Mouse (Mus musculus) forebrain, embryonic 14.5 days (tissue): Measurements from ENCODE around the gene S100a6. TPM values are rescaled to one million over a fixed set of nuclear protein-coding genes. Genes with fewer than 3 reads are reported as not detected.

ENCODE experiments used
- ATAC-seq: fragments of 200-750 bp; cut with Nextera tagmentation; 2 replicates; pipeline ENCODE4 v1.8.0; 2017; ENCODE audit warnings: mild to moderate bottlenecking, moderate library complexity
- DNase-seq: peaks from one replicate; pipeline ENCODE4 v3.0.0-alpha.2; 2015; ENCODE audit warnings: low spot score
- H3K27ac ChIP-seq: fragments of 300-500 bp; sonication (generic); 2 replicates; pipeline ENCODE4 v1.5.1; 2014; ENCODE audit warnings: low read depth, mild to moderate bottlenecking, control low read depth, low read length, moderate library complexity
- H3K27me3 ChIP-seq: fragments of 300-500 bp; sonication (generic); replicated peaks from 2 replicates; pipeline ENCODE4 v1.6.1; 2014; ENCODE audit warnings: low read length, control low read depth, mixed read lengths; ENCODE audit not compliant: control insufficient read depth, insufficient read depth
- H3K36me3 ChIP-seq: fragments of 300-500 bp; sonication (generic); 2 replicates; pipeline ENCODE4 v1.6.1; 2014; ENCODE audit warnings: low read length, control low read depth; ENCODE audit not compliant: control insufficient read depth, insufficient read depth
- H3K4me1 ChIP-seq: fragments of 300-500 bp; sonication (generic); 2 replicates; pipeline ENCODE4 v1.6.1; 2014; ENCODE audit warnings: antibody characterized with exemption, low read length, control low read depth; ENCODE audit not compliant: control insufficient read depth, insufficient read depth
- H3K4me2 ChIP-seq: fragments of 300-500 bp; sonication (generic); 2 replicates; pipeline ENCODE4 v1.6.1; 2014; ENCODE audit warnings: mild to moderate bottlenecking, control low read depth, low read length
- H3K4me3 ChIP-seq: fragments of 300-500 bp; sonication (generic); 2 replicates; pipeline ENCODE4 v1.5.1; 2014; ENCODE audit warnings: low read depth, low read length, control low read depth
- H3K9ac ChIP-seq: fragments of 300-500 bp; sonication (generic); 2 replicates; pipeline ENCODE4 v1.6.1; 2014; ENCODE audit warnings: mild to moderate bottlenecking, low read length, control low read depth, moderate library complexity
- H3K9me3 ChIP-seq: fragments of 300-500 bp; sonication (generic); replicated peaks from 2 replicates; pipeline ENCODE4 v1.6.1; 2016; ENCODE audit warnings: low read length, control low read depth, mixed read lengths; ENCODE audit not compliant: control insufficient read depth
- WGBS: fragments of 180-500 bp; shearing (Covaris S2); extraction: QIAGEN DNeasy Blood & Tissue Kit; methylation state at CpG from one replicate; pipeline ENCODE4 v1.1.7; 2014; 5-methylcytosine and 5-hydroxymethylcytosine counted together
- polyA plus RNA-seq: library from polyadenylated mRNA; unstranded; fragments of >200 nt; fragmentation: Nextera tagmentation; extraction: Ambion mirVana; gene quantifications from 2 replicates; pipeline ENCODE4 v1.2.1, GENCODE M21; 2014

The S100a6 gene
- polyA plus RNA-seq, 1 experiment from 2014 or later: 22.8 TPM

DNA sequence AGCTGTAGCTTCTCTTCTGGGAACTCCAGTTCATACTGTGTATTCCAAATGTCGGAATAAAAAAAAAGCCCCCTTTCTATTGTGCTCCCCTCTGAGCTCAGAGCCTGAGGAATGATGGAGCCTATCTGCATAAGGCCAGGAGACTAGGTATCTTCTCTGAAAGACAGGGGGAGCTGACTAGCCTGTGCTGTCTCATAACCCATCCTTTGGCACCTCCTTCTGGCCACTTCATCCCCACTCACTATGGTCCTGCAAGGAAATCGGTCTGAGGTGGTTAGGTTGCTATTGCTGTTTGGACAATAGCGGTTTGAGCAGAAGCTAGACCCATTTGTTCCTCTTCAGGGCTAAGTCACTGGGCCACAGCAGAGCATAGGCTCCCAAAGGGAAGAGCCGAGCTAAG, 15.1 kb downstream of the S100a6 start:
- Histone ChIP-seq H3K9me3 (no peaks in the 10 kb centered on the region), H3K36me3 (no peaks in the 10 kb centered on the region), H3K27ac (no peak overlapping the region), H3K9ac (no peak overlapping the region), H3K4me3 (no peak overlapping the region), H3K4me2 (no peak overlapping the region), H3K27me3 (no peaks in the 10 kb centered on the region), H3K4me1 (peaks cover 14% of the 10 kb centered on the region)
- 60% methylated on average over 4 of the region's 4 CpGs for WGBS
- peak; percentile 8 for DNase-seq
- ATAC-seq: no peak

DNA sequence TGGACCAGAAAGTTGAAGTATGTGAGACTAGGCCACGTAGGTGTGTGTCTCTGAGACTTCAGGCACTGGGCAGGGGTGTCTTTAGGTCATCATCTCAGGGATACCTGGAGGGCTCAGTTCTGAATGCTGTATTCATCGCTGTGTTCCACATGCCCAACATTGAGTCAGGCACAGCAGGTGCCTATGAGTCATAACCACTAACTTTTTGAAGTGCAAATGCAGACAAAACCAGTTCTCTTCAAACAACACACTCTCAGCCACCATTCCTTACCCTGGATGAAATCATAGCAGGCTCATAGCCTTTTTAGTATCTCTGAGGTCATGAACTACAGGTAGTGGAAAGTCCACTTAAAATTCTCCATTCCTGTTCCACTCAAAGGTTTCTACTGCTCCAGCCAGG, 16.6 kb downstream of the S100a6 start:
- WGBS: 79% methylated on average over 2 of the region's 2 CpGs
- Histone ChIP-seq H3K4me1 (no peaks in the 10 kb centered on the region; the same call in 1 of the 2 replicates), H3K27ac (no peak overlapping the region), H3K27me3 (no peaks in the 10 kb centered on the region), H3K4me2 (no peak overlapping the region), H3K36me3 (no peaks in the 10 kb centered on the region), H3K4me3 (no peak overlapping the region), H3K9ac (no peak overlapping the region), H3K9me3 (no peaks in the 10 kb centered on the region)
- ATAC-seq (no peak), DNase-seq (no peak)

DNA sequence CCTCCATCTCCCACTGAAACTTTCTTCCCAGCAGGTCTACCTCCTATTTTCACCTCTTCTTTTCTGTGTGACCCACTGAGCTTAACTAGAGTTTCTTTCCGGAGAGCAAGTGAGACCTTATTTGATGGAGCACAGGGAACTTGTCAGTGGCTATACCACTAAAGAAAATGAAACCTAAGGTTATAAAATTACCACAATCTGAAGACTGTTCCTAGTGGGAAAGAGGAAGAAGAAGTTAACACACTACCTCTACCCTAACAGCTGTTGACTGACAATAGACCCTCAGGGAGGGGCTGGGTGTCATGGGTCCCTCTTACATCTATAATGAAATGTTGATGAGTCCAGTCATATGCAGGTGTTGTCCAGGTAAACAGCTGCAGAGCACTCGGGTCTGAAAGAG, 19.3 kb downstream of the S100a6 start:
- H3K4me2 ChIP-seq: no peak overlapping the region
- 78% methylated on average over 2 of the region's 2 CpGs for WGBS
- ATAC-seq (no peak), DNase-seq (no peak)
- no peak overlapping the region for H3K9ac ChIP-seq
- no peaks in the 10 kb centered on the region for H3K4me1 ChIP-seq
- no peak overlapping the region for H3K4me3 ChIP-seq
- H3K9me3 ChIP-seq: no peaks in the 10 kb centered on the region
- no peaks in the 10 kb centered on the region for H3K36me3 ChIP-seq
- H3K27me3 ChIP-seq: no peaks in the 10 kb centered on the region
- H3K27ac ChIP-seq: no peak overlapping the region

DNA sequence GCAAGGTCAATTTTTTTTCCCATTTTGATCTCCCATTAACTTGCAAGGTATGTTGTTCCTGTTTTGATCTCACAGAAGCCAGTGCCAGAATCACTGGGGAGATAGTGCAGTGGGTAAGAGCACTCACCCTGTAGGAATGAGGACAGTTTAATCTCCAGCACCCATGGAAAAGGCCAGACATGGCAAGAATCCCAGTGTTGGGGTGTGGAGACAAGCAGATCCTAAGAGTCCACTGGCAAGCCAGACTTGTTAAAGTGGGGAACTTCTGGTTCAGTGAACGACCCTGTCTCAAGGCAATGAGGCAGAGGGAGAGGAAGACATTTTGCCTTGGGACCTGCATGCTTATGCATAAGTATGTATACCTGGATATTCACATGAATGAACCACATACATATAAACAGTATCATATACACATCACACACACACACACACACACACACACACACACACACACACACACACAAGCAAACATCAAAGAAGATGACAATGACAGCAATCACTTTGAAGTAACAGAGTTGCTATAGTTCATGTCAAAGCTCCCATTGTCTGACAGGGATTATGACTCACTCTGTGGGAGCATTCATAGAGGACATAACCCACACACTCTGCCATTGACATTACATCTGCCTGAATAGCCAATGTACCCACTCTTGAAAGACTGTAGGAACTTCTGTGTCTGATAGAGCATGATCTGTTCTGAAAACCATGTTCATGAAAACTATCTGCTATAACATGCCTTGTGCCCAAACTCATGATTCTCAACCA, 26.0 kb downstream of the S100a6 start:
- WGBS: 65% methylated on average over 1 of the region's 1 CpGs
- ATAC-seq (no peak), DNase-seq (no peak)
- H3K9me3 ChIP-seq: no peaks in the 10 kb centered on the region
- H3K27ac ChIP-seq: no peak overlapping the region
- H3K4me3 ChIP-seq: no peak overlapping the region
- no peak overlapping the region for H3K4me2 ChIP-seq
- H3K36me3 ChIP-seq: no peaks in the 10 kb centered on the region
- no peak overlapping the region for H3K9ac ChIP-seq
- H3K4me1 ChIP-seq: no peaks in the 10 kb centered on the region
- H3K27me3 ChIP-seq: no peaks in the 10 kb centered on the region

DNA sequence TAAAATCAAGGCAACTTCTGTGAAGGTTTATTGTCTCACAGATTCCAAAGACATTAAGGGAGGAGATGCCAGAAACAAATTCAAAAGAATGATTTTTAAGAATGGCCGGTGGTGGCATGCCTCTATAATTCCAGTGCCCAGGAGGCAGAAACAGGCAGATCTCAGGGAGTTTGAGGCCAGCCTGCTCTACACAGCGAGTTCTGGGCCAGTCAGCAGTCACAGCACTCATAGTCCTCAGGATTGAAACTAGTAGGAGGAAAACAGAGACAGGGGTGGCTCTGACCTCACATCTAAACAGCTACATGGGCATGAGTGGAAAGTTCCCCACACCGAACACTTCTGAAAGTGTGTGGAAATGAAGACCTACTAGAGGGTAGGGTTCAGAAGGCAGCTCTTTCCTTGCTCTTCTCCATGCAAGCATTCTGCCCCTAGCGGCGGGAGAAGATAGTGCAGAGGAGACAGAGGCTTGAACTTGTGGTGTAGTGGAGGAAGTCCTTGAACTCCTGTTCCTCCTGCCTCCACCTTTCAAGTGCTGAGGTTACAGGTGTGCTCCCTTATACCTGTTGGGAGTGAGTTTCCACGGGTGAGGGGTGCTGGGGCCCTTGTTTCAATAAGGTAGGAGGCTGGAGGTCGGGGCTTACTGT, 27.0 kb downstream of the S100a6 start:
- Histone ChIP-seq H3K4me1 (no peaks in the 10 kb centered on the region), H3K36me3 (no peaks in the 10 kb centered on the region), H3K27ac (no peak overlapping the region), H3K9ac (no peak overlapping the region), H3K27me3 (no peaks in the 10 kb centered on the region), H3K4me2 (no peak overlapping the region), H3K9me3 (no peaks in the 10 kb centered on the region), H3K4me3 (no peak overlapping the region)
- WGBS: 53% methylated on average over 7 of the region's 7 CpGs
- no peak for ATAC-seq
- DNase-seq: peak; percentile 15

DNA sequence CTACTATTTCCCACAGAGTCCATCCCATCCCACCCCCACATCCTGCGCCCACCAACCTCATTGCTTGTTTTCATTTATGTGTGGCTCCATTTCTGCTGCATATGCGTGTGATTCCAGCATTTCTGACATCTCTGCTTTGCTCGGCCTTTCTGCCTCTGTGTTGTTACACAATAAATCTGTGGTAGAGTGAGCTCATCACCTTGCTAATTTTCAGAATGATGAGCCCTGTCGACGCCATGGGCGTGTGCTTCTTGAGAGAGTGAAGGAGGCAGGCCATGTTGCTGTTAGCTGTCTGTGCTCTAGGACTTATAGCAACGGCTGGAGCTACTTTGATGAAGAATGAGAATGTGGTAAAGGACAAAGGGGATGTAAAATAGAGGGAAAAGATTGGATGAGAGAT, 28.3 kb downstream of the S100a6 start:
- H3K27ac ChIP-seq: no peak overlapping the region
- 88% methylated on average over 7 of the region's 7 CpGs for WGBS
- H3K9ac ChIP-seq: no peak overlapping the region
- H3K4me2 ChIP-seq: no peak overlapping the region
- H3K9me3 ChIP-seq: no peaks in the 10 kb centered on the region
- DNase-seq (no peak), ATAC-seq (no peak)
- no peaks in the 10 kb centered on the region for H3K27me3 ChIP-seq
- no peaks in the 10 kb centered on the region for H3K36me3 ChIP-seq
- H3K4me3 ChIP-seq: no peak overlapping the region
- no peaks in the 10 kb centered on the region for H3K4me1 ChIP-seq

DNA sequence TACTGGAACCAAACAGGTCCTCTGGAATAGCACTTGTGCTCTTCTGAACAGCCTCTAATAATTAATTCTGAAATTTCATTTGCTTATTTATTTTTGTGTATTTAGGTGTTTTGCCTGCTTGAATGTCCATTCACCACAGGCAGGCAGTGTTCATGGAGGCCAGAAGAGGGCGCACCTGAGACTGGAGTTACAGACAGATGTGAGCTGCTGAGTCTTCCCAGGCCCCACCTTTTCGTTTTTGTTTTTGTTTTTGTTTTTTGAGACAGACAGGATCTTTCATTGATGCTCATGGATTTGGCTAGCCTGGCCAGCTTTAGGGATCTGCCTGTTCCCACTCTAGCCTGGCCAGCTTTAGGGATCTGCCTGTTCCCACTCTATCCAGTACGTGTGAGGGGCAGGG, 31.5 kb downstream of the S100a6 start:
- Histone ChIP-seq H3K9me3 (no peaks in the 10 kb centered on the region), H3K9ac (no peak overlapping the region), H3K4me2 (no peak overlapping the region), H3K27ac (no peak overlapping the region), H3K4me1 (no peaks in the 10 kb centered on the region), H3K4me3 (no peak overlapping the region), H3K27me3 (no peaks in the 10 kb centered on the region), H3K36me3 (no peaks in the 10 kb centered on the region)
- WGBS: 46% methylated on average over 3 of the region's 3 CpGs
- DNase-seq: no peak
- ATAC-seq: no peak

DNA sequence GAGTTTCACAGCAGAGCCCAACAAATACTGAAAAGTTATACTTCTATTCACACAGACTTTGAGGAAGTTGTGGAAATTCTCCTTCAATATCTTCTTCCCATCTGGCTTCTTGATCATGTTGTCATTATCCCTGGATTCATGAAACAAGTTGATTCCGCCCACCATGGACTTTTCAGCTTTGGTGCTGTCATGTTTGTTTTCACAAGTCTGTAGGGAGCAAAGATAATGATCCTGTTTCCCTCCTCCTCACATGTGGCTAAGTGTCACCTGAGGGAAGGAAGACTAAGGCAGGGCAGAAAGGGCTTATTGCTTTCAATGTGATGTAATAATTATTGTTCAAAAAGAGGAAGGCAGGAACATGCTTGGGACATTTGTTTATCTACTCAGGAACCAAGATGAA, 34.6 kb downstream of the S100a6 start:
- 82% methylated on average over 1 of the region's 1 CpGs for WGBS
- no peaks in the 10 kb centered on the region for H3K4me1 ChIP-seq
- no peak overlapping the region for H3K4me2 ChIP-seq
- no peak for ATAC-seq
- H3K27me3 ChIP-seq: no peaks in the 10 kb centered on the region
- no peak overlapping the region for H3K9ac ChIP-seq
- no peak for DNase-seq
- H3K4me3 ChIP-seq: no peak overlapping the region
- no peak overlapping the region for H3K27ac ChIP-seq
- H3K9me3 ChIP-seq: no peaks in the 10 kb centered on the region
- no peaks in the 10 kb centered on the region for H3K36me3 ChIP-seq

DNA sequence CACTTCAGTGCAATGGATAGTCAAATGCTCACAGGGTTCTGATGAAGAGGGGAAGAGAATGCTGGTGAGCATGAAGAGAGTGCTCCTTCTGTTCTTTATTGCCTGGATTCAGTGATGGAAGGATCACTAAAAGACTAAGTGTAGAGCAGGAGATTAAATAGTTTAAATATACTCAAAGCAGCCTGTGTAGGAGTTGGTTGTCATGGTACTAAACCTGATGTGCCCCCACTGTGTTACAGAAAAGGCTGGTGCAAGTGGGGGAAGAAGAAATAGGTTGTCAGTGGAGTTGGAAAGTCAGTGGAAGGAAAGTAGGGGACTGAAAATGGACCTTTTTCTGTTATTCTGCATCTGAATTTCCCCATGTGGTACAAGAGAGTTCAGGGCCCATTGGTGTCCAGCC, 36.3 kb downstream of the S100a6 start:
- H3K4me1 ChIP-seq: no peaks in the 10 kb centered on the region
- H3K4me3 ChIP-seq: no peak overlapping the region
- ATAC-seq (no peak), DNase-seq (no peak)
- no peak overlapping the region for H3K4me2 ChIP-seq
- no peak overlapping the region for H3K9ac ChIP-seq
- no peaks in the 10 kb centered on the region for H3K36me3 ChIP-seq
- H3K27ac ChIP-seq: no peak overlapping the region
- no peaks in the 10 kb centered on the region for H3K9me3 ChIP-seq
- H3K27me3 ChIP-seq: no peaks in the 10 kb centered on the region
